Mouse (Mus musculus): ENCODE measurements around the gene Tanc1.

DNA sequence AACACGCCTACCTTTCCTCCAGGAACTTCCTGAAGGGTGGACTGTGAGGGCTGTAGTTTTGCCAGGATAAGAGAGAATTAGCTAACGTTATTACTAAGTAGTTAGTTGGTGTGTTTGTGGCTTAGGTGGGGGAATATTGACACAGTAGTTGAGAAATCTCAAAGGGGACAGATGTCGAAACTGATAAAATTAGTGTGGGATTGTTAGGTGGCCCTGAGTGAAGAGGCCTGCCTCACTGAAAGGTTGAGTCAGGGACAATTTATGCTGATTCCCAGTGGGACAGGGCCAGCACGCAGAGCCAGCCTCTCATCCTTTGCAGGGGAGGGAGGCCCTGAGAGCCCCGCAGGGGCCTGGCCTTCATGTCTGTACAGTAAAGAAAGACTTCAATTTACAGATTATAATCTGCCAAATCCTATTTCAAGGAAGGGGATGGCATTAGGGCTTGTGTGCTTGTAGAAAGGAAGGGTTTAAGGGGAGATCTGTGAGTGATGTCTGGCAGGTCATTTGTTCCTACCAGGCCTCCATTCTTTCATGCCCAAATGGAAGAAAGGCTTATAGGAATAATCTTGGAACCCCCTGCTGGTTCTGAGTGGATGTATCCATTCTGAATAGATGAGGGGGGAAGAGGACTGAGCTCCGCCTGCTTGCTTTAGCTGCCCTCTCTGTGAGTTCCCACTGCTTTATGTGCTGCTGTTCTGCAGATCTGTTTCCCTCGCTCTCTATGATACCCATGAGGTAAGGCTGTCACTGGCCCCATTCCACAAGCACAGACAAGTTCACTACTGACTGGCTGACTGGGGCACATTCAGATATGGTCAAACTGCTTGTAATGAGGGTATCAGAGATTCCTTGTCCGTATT lies 41.7 kb downstream of the Tanc1 start:
- no peak for TF ChIP-seq GATA1 (IDR thresholded peaks at IDR 0.05; ENCODE audit: low read length)
- no peak for TF ChIP-seq TAL1 (IDR thresholded peaks at IDR 0.05; ENCODE audit: low read length)
